Mouse (Mus musculus) cerebellum, adult 11-12 months (tissue): ENCODE measurements around the gene Kif3b.

ENCODE experiments used
- DNase-seq: peaks from one replicate; pipeline ENCODE4 v3.0.0; 2022

Kif3b gene

DNA sequence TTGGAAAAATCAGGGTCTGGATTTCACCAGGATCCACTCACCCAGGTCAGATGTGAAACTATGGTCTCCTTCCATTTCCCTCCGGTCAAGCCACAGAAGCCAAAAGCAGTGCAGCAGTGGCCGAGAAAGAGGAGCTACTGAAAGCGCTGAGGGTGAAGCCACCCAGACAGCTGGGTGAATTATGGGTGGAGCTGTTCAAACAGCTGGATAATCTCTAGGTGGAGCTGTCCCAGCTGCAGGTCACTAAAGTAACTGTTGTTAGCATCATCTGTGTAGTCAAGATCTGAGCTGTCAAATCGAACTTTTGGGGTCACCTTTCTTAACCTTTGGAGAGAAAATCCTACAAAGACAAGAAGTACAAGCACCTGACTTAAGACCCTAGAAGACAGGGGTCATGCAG lies 7.2 kb downstream of the Kif3b start:
- DNase-seq: no peak

- DNase-seq: no peak
Observed at GRCm38 (mm10) chr2:153298863-153299262, 7.7 kb downstream of the Kif3b start.

GRCm38 (mm10) chr2:153301123-153301522 lies 9.9 kb downstream of the Kif3b start:
- DNase-seq: no peak

GRCm38 (mm10) chr2:153305240-153305639 lies 14.0 kb downstream of the Kif3b start:
- DNase-seq: no peak

GRCm38 (mm10) chr2:153308586-153308985 lies 17.4 kb downstream of the Kif3b start:
- DNase-seq: peak; percentile 37

GRCm38 (mm10) chr2:153309106-153309505 lies 17.9 kb downstream of the Kif3b start:
- DNase-seq: no peak

DNA sequence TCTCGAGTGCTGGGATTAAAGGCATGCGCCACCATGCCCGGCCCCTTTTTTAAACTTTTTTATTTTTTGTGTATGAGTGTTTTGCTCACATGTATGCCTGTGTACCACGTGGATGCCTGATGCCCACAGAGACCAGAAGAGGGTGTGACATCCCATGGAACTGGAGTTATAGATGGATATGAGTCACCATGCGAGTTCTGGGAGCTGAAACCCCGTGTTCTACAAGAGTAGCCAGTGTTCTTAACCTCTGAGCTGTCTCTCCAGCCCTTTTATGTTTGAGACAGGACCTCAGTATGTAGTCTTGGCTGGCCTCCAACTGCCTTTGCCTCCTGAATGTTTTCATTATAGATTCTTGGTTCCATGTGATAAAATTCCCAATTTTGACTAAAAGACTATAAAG lies 19.0 kb downstream of the Kif3b start:
- no peak for DNase-seq

DNA sequence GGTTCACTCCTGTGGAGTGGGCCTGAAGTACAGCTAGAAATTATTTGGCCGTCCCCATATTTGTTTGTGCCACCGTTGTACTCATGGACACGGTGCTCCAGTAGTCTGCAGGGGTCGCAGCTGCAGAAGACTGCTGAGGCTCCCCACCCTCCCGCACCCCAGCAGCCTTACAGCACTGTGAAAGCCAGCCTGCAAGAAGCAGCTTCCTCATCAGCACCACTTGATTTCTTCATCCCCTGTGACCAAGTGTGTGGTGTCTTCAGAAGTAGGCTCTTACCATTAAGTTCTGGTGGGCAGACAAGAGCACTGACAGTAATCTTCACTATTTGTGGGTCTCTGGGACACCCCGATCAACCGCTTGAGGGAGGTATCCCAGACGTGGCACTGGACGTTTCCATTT lies 21.7 kb downstream of the Kif3b start:
- no peak for DNase-seq

- DNase-seq: no peak
Observed at GRCm38 (mm10) chr2:153318408-153318807, 27.2 kb downstream of the Kif3b start.

DNA sequence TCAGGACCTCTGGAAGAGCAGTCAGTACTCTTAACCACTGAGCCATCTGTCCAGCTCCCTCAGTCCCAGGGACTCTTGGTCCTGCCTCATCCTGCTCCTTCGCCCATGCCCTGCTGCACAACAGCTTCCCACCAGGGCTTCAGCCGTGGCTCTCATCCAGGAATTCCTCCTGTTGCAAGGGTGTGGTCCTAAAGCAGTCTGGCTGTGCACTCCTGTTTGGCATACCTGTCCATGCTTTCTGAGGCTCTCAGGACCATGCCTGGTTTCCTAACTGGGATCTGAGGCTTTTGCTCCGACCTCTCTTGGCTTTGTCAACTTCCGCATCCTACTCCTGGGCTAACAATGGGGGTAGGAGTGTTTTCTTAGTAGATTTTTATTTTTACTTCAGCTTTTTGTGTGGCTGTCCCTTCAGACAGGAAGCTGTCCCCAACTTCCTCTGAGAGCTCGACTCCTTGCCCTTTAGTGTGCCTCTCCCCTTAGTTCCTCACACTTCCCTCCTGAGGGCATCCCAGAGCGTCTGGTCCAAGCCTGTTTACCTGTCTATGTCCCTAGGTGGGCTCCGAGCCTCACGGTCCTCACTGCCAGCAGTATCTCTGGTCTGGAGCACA lies 27.9 kb downstream of the Kif3b start:
- DNase-seq: no peak

GRCm38 (mm10) chr2:153325706-153326376 lies 34.6 kb downstream of the Kif3b start:
- no peak for DNase-seq

GRCm38 (mm10) chr2:153332271-153332670 lies 41.1 kb downstream of the Kif3b start:
- peak; percentile 49 for DNase-seq

- DNase-seq: no peak
Observed at GRCm38 (mm10) chr2:153332981-153333380, 41.8 kb downstream of the Kif3b start.

GRCm38 (mm10) chr2:153333822-153334232 lies 42.6 kb downstream of the Kif3b start:
- DNase-seq: no peak

GRCm38 (mm10) chr2:153334281-153334680 lies 43.1 kb downstream of the Kif3b start:
- no peak for DNase-seq

DNA sequence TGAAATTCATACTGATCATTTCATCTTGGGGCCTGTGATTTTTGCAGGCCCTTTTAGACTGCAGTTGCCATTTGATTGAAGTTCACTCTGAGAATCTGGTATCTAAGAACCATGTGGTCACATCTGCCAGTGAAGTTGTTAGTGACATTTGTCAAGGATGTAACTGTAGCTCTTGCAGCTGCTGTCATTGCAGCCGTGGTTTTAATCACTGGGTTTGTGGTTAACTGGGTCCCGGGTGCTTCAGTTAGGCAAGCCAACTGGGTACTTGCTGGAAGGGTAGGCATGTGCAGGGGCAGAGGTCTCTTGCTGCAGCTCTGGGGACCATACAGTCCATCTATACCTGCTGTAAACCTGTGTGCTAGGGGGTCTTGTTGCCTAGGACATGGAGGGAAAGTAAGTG lies 44.9 kb downstream of the Kif3b start:
- DNase-seq: no peak

- no peak for DNase-seq
Observed at GRCm38 (mm10) chr2:153338361-153339350, 47.4 kb downstream of the Kif3b start.

- DNase-seq: no peak
Observed at GRCm38 (mm10) chr2:153342166-153342565, 51.0 kb downstream of the Kif3b start.

- DNase-seq: no peak
Observed at GRCm38 (mm10) chr2:153342602-153343001, 51.4 kb downstream of the Kif3b start.

DNA sequence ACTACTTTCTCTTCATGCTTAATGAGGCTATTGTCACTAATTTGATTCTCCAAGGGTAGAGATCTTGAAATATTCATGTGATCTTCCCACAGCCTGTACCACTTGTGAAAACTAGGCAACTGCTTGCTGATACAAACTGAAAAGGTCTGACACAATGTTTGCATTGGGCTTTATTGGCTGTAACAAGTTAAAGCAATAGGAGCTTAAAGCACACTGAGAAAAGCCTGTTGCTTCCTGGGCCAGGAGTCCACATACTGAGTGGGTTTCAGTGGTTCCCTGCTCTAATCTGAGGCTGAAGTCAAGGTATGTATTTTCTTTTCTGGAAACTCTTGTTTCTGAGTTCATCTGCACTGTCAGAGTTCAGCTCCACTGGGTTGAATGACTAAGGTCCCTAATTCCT lies 52.0 kb downstream of the Kif3b start:
- no peak for DNase-seq

DNA sequence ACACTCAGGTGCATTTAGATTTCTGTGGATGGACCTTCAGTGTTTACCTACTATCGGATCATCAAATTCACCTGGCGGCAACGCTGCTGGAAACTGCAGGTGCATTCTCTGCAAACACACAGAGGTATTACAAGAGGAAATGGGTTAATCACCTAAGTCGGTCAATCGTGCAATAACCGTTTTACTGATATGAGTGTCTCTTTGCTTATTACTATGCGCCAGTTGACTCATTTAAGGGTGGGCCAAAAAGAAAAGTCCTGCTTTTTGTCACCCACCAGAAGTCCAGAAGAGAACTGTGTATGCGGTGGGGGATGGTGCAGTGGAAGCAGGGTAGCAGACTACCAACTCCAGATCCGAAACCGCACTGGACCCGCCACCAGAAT lies 53.8 kb downstream of the Kif3b start:
- DNase-seq: no peak

- DNase-seq: peak; percentile 96
Observed at GRCm38 (mm10) chr2:153345454-153346220, 54.4 kb downstream of the Kif3b start, which contains the start of gene Asxl1. Gene Asxl1, plus strand, starts transcription at chr2:153345829.
